Mouse (Mus musculus) ES-Bruce4 (cell line): ENCODE measurements around the gene Mapk1.

Experiments
- CTCF ChIP-seq: IDR thresholded peaks from one replicate; pipeline ENCODE4 v1.8.1; 2011; ENCODE audit warnings: low read depth, low read length
- POLR2A ChIP-seq: IDR thresholded peaks from one replicate; pipeline ENCODE4 v1.8.1; 2011; ENCODE audit warnings: low read length; ENCODE audit not compliant: insufficient read depth

DNA sequence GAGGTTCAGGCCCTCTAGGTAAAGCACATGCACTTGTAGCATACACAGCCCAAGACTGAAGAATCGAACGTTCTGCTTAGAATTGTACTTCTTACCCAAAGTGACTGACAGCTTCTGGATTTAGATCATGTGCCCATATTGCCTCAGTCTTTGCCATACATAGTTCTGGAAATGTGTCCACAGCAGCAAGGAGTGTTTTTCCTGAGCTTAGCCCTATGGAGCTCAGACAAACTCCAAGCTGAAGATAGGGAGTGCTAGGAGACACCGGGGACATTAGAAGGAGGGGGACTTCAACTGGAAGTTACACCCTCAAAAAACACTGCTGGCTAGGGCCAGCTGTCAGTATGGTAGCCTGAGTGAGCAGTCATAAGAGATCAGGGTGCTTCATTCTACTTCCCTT lies 57.5 kb downstream of the Mapk1 start:
- TF ChIP-seq CTCF (no peak), POLR2A (no peak)
